Mouse (Mus musculus) lung, postnatal 0 days (tissue): ENCODE data around the gene Fli1. TPM values are rescaled to one million over a fixed set of nuclear protein-coding genes. Genes with fewer than 3 reads are reported as not detected.

ENCODE experiments used
- ATAC-seq: fragments of 200-750 bp; cut with Nextera tagmentation; 2 replicates; pipeline ENCODE4 v1.8.0; 2017; ENCODE audit warnings: moderate library complexity
- DNase-seq: peaks from one replicate; pipeline ENCODE4 v3.0.0-alpha.2; 2016; ENCODE audit warnings: low spot score
- H3K27ac ChIP-seq: fragments of 300-500 bp; sonication (generic); 2 replicates; pipeline ENCODE4 v1.5.1; 2014; ENCODE audit warnings: antibody characterized with exemption, mild to moderate bottlenecking, low read length, mixed read lengths
- H3K27me3 ChIP-seq: fragments of 300-500 bp; sonication (generic); replicated peaks from 2 replicates; pipeline ENCODE4 v1.6.1; 2014; ENCODE audit warnings: low read length, mixed read lengths; ENCODE audit not compliant: insufficient read depth
- H3K36me3 ChIP-seq: fragments of 300-500 bp; sonication (generic); 2 replicates; pipeline ENCODE4 v1.6.1; 2014; ENCODE audit warnings: low read length, mixed read lengths; ENCODE audit not compliant: insufficient read depth
- H3K4me1 ChIP-seq: fragments of 300-500 bp; sonication (generic); 2 replicates; pipeline ENCODE4 v1.6.1; 2014; ENCODE audit warnings: antibody characterized with exemption, low read depth, low read length, mixed read lengths; ENCODE audit not compliant: insufficient read depth
- H3K4me2 ChIP-seq: fragments of 300-500 bp; sonication (generic); replicated peaks from 2 replicates; pipeline ENCODE4 v1.6.1; 2014; ENCODE audit warnings: low read depth, mild to moderate bottlenecking, low read length, moderate library complexity, mixed read lengths
- H3K4me3 ChIP-seq: fragments of 300-500 bp; sonication (generic); 2 replicates; pipeline ENCODE4 v1.5.1; 2014; ENCODE audit warnings: low read depth, low read length
- H3K9ac ChIP-seq: fragments of 300-500 bp; sonication (generic); replicated peaks from 2 replicates; pipeline ENCODE4 v1.6.1; 2014; ENCODE audit warnings: low read depth, mild to moderate bottlenecking
- H3K9me3 ChIP-seq: fragments of 300-500 bp; sonication (generic); 2 replicates; pipeline ENCODE4 v1.6.1; 2016; ENCODE audit warnings: low read length, mixed read lengths
- CTCF ChIP-seq: IDR thresholded peaks from 2 replicates; pipeline ENCODE4 v1.5.1; 2016; ENCODE audit warnings: antibody characterized with exemption, mild to moderate bottlenecking
- EP300 ChIP-seq: IDR thresholded peaks from 2 replicates; pipeline ENCODE4 v1.6.1; 2016; ENCODE audit warnings: antibody characterized with exemption, mild to moderate bottlenecking, control low read depth
- WGBS: fragments of 180-500 bp; shearing (Covaris S2); extraction: QIAGEN DNeasy Blood & Tissue Kit; methylation state at CpG from one replicate; pipeline ENCODE4 v1.1.7; 2014; 5-methylcytosine and 5-hydroxymethylcytosine counted together
- polyA plus RNA-seq: library from polyadenylated mRNA; unstranded; fragments of >200 nt; fragmentation: Nextera tagmentation; extraction: Ambion mirVana; gene quantifications from 2 replicates; pipeline ENCODE4 v1.2.1, GENCODE M21; 2015

The Fli1 gene
- polyA plus RNA-seq, 1 experiment from 2014 or later: 21.1 TPM

DNA sequence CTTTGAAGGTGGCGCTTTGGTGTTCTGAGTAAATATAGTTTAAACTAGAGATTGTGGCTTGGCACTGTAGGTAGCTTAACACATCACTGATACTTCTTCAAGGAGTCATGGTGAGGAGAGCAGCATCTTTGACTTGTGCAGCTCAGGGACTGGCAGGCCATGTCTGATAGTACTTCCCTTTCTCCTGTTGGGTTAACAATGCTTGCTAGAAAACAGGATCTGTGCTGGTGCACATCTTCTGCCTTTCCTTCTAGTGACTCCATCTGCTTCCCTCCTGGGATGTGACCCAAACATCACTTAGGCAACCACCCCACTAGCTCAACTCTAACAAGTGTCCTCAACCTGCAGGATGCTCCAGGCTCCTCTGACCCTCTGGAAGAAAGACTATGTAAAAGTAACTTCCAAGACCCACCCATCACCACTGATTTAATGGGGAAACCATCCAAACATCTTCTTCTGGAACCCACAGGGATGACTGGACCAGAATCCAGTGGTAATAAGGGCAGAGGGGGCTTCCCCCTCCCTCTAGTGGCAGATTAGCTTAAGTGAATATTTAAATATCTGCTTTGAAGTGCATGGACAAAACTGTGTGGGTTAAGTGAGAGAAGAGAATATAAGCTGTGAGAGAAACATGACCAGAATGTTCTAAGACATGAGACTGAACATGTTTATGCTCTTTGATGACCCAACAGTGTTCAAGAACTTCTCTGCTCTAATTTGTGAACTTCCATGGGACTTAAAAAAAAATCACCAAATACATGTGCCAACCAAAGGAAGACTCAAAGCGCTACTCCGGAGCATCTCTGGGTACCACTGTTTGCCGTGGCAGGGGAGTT lies 48.9 kb downstream of the Fli1 start:
- ATAC-seq (peak; percentile 16; the same call in 1 of the 2 replicates), DNase-seq (no peak)
- Histone ChIP-seq H3K27ac (no peak overlapping the region), H3K4me1 (no peaks in the 10 kb centered on the region), H3K36me3 (no peaks in the 10 kb centered on the region), H3K4me3 (no peak overlapping the region), H3K9ac (no peak overlapping the region), H3K9me3 (no peaks in the 10 kb centered on the region), H3K4me2 (no peak overlapping the region), H3K27me3 (no peaks in the 10 kb centered on the region)
- TF ChIP-seq CTCF (peak; percentile 27; the same call in 1 of the 2 replicates), EP300 (no peak)
- 87% methylated on average over 4 of the region's 4 CpGs for WGBS

DNA sequence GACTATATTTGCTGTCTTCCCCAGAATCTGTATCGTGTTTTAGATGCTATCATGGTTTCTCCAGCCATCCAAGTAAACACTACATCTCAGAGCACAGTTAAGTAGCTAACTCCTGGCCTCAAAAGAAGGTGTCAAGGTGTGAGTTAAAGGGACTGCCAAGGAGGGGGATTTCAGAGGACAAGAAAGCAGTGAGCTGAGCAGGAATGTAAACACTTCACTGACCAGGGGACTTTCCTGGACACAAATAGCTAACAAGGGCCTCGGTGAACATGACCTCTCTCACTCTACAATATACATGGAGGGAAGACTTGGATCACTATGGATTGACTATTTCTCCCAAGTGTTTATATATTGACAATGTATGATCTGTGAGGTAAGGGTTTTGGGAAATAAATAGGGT lies 49.9 kb downstream of the Fli1 start:
- Histone ChIP-seq H3K9me3 (no peaks in the 10 kb centered on the region), H3K4me1 (no peaks in the 10 kb centered on the region), H3K27ac (no peak overlapping the region), H3K4me2 (no peak overlapping the region), H3K4me3 (no peak overlapping the region), H3K9ac (no peak overlapping the region), H3K27me3 (no peaks in the 10 kb centered on the region), H3K36me3 (no peaks in the 10 kb centered on the region)
- DNase-seq (no peak), ATAC-seq (no peak)
- 35% methylated on average over 2 of the region's 2 CpGs for WGBS
- no peak for TF ChIP-seq CTCF

- DNase-seq (no peak), ATAC-seq (no peak)
- H3K4me3 ChIP-seq: no peak overlapping the region
- no peaks in the 10 kb centered on the region for H3K36me3 ChIP-seq
- no peaks in the 10 kb centered on the region for H3K9me3 ChIP-seq
- no peaks in the 10 kb centered on the region for H3K4me1 ChIP-seq
- TF ChIP-seq EP300: no peak
- no peak for TF ChIP-seq CTCF
- no peak overlapping the region for H3K9ac ChIP-seq
- no peaks in the 10 kb centered on the region for H3K27me3 ChIP-seq
- 83% methylated on average over 2 of the region's 2 CpGs for WGBS
- H3K4me2 ChIP-seq: no peak overlapping the region
- no peak overlapping the region for H3K27ac ChIP-seq
Observed at GRCm38 (mm10) chr9:32491484-32491883, 51.2 kb downstream of the Fli1 start.

DNA sequence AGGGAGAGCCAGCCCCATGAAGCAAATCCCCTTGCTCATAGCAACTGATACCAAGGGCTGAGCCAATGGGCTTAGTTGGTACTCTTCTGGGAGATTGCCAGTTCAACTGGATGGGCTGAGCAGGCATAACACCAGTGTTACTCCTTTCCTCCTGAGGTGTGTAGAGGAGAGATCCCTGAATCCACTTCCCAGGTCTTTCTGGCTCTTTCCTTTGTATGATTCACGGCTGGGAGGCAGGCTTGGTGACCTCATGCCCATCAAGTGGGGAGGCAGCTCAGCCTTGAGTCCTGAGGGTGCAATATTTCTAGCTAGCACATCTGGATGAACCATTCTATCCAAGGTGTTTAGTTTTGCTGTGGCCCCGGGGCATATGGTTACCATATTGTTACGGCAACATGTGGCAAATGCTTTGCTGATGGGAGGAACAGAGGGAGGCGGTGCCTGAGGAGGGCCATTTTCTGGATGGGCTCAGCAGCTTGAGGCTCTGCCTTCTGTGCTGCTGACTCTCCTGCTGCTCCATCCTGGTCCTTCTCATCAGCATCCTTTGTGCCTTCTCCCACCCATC lies 52.8 kb downstream of the Fli1 start:
- Histone ChIP-seq H3K4me3 (no peak overlapping the region), H3K9ac (no peak overlapping the region), H3K27me3 (no peaks in the 10 kb centered on the region), H3K27ac (no peak overlapping the region), H3K9me3 (no peaks in the 10 kb centered on the region), H3K4me2 (no peak overlapping the region), H3K4me1 (no peaks in the 10 kb centered on the region), H3K36me3 (no peaks in the 10 kb centered on the region)
- WGBS: 82% methylated on average over 4 of the region's 4 CpGs
- DNase-seq (no peak), ATAC-seq (no peak)
- TF ChIP-seq EP300 (no peak), CTCF (no peak)

GRCm38 (mm10) chr9:32489315-32489714 lies 53.3 kb downstream of the Fli1 start:
- Histone ChIP-seq H3K27me3 (no peaks in the 10 kb centered on the region), H3K27ac (no peak overlapping the region), H3K4me2 (no peak overlapping the region), H3K4me3 (no peak overlapping the region), H3K36me3 (no peaks in the 10 kb centered on the region), H3K9ac (no peak overlapping the region), H3K9me3 (no peaks in the 10 kb centered on the region), H3K4me1 (no peaks in the 10 kb centered on the region)
- WGBS: 39% methylated on average over 4 of the region's 4 CpGs
- no peak for TF ChIP-seq CTCF
- TF ChIP-seq EP300: no peak
- no peak for DNase-seq
- ATAC-seq: no peak

- Histone ChIP-seq H3K9me3 (no peaks in the 10 kb centered on the region), H3K4me3 (no peak overlapping the region), H3K36me3 (no peaks in the 10 kb centered on the region), H3K27me3 (no peaks in the 10 kb centered on the region), H3K4me2 (no peak overlapping the region), H3K9ac (no peak overlapping the region), H3K27ac (no peak overlapping the region), H3K4me1 (no peaks in the 10 kb centered on the region)
- DNase-seq (no peak), ATAC-seq (no peak)
- no peak for TF ChIP-seq EP300
- no peak for TF ChIP-seq CTCF
Observed at GRCm38 (mm10) chr9:32488627-32489026, 54.0 kb downstream of the Fli1 start.
